Mouse (Mus musculus): ENCODE results near the gene Cxcl3. TPM values are rescaled to one million over a fixed set of nuclear protein-coding genes. Genes with fewer than 3 reads are reported as not detected.

The Cxcl3 gene
- polyA plus RNA-seq (2012; rRNA removed), result not detected in 2 replicates

DNA sequence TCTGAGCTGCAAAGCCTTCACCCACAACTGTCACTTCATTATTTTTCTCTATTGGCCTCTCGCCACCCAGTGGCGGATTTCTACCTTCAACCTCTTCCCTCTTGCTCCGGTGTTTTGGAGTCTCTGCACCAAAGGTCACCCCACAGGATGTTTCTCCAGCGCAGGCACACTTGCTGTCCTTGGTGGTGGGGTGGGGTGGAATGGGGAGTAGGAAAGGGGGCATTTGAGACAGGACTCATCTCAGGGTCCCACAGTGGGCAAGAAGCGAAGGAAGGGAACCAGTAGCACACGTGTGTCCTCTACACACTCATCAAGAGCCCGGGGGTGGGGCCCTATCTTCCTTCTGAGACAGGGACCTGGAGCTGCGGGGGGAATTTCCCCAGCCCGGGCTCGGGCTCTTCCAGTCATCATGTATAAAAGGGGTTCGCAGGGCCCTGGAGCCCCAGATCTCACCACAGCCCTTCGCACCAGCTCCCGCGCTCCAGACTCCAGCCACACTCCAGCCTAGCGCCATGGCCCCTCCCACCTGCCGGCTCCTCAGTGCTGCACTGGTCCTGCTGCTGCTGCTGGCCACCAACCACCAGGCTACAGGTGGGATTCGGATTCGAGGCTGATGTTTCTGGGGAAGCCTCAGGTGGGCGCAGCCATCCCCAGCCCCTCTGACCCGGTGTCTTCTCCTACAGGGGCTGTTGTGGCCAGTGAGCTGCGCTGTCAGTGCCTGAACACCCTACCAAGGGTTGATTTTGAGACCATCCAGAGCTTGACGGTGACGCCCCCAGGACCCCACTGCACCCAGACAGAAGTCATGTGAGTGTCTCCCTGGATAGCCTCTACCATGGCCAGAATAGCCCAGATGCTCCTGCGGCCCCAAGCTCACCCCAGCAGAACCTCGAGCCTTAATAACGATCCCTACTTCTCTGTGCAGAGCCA is at the start of gene Cxcl3:
TSS of gene Cxcl3 (plus strand) at position 445 of the 930 bp plus-strand sequence.
- peak in 1 of 2 experiments; percentile 9 for DNase-seq (ENCODE audit: extremely low spot score in 1 of 2, low spot score in 1 of 2)

DNA sequence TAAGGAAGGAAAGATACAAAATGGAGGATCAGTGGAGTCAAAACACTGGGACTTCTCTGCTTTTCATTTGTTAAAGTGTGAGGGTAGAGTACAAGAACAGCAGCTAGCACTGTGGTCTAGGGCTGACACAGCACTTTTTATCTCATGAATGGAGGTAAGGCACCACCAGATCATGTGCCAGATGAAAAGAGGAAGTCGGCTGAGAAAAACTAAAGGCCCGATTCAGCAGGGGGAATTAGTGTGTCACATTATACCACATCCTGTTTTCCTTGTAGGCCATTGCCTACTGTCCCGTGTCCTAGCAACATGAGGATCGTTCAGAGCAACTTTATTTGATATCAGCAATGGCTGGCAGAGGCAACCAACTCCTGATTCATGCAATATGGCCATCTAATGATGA is 43.9 kb upstream of the Cxcl3 start:
- DNase-seq (ENCODE audit: extremely low spot score in 1 of 2, low spot score in 1 of 2), result no peak

DNA sequence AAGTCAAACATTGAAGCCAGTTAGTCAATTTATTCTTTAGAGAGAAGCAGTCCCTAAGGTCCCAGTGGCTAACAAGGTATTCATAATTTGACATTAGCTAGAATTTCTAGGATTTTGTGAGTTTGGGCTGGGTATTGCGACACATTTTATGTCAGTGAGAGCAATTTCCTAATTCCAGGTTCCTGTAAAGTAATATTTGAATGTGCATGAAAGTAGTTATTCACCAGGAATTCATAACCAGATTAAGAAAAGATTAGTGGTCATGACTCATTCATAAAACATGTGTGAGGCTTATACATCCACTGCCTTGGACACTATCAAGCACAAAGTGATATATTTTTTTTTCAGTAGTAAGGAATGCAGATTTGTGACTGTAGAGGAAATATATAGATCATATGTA is 32.0 kb upstream of the Cxcl3 start:
- no peak for DNase-seq (ENCODE audit: extremely low spot score in 1 of 2, low spot score in 1 of 2)

DNA sequence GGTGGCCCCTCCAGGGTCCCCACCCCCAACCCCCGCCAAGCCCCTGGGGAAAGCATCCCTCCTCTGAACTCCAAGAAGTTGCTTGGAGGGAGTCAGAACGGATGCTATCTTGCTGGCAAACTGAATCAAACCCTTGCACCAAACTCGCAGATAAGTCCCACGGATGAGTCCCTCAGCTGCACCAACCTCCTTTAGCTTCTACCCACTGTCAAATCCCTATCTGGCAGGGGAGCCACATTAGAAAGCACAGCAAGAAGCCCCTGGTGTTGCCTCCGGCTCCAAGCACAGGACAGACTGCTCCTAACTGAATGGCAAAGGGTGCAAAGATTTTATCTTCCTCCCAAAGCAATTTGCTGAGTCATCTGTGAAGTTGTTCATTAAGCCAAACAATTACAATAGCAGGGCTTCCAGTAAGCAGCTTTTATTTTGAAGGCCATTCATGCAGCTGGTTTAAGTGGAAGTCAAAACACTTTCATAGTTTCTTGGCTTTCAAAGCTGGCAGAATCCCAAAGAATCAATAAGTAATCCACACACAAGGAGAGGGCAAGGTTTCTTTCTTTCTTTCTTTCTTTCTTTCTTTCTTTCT is 27.8 kb upstream of the Cxcl3 start:
- no peak for DNase-seq (ENCODE audit: extremely low spot score in 1 of 2, low spot score in 1 of 2)

DNA sequence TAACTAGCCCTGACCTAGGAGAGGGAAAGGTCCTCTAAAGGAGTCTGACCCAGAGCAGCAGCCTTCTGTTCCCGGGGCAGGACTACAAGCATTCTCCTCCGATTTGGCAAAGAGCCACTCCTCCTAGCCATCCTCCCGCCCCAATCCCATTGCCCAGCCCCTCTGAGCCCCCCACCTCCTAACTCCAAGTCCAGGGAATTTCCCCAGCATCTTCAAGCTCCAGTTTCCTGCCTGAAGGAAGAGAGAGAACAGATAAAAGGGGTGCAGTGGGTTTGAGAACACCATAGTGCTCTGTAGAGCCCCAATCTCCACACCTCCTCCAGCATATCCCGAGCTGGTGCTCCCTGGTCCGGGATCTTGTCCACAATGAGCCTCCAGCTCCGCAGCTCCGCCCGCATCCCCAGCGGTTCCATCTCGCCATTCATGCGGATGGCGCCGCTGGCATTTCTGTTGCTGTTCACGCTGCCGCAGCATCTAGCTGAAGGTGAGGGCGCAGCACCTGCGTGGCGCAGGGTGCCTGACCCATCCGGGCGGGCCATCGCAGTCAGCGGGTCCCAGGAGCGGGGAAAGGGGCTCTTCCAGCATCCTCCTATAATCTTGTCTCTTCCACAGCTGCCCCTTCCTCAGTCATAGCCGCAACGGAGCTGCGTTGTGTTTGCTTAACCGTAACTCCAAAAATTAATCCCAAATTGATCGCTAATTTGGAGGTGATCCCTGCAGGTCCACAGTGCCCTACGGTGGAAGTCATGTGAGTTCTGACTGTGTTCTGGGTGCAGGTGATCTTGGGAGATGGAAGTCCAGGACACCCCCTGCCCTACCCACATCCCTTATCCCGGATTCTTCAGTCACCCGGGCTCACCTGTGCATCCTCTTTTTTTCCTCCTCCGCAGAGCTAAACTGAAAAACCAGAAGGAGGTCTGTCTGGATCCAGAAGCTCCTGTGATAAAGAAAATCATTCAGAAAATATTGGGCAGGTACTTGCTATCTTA is 26.5 kb upstream of the Cxcl3 start, which contains the start of gene Cxcl5:
TSS of gene Cxcl5 (plus strand) at position 284 of the 989 bp plus-strand sequence.
- DNase-seq (ENCODE audit: extremely low spot score in 1 of 2, low spot score in 1 of 2), result peak in 1 of 2 experiments; percentile 28

DNA sequence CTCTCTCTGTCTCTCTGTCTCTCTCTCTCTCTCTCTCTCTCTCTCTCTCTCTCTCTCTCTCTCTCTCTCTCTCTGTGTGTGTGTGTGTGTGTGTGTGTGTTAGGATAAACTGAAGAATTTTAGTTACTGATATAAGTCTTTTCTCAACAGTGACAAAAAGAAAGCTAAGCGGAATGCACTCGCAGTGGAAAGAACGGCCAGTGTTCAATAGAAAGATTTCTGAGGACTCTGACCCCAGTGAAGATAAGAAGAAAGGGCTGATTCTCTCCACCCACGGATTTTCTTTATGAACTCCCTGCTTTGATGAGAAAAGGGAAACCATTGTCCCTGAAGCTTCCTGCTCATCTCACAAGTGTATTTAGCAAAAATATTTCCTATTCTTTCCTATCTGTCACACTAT is 25.6 kb upstream of the Cxcl3 start:
- DNase-seq (ENCODE audit: extremely low spot score in 1 of 2, low spot score in 1 of 2), result no peak

DNA sequence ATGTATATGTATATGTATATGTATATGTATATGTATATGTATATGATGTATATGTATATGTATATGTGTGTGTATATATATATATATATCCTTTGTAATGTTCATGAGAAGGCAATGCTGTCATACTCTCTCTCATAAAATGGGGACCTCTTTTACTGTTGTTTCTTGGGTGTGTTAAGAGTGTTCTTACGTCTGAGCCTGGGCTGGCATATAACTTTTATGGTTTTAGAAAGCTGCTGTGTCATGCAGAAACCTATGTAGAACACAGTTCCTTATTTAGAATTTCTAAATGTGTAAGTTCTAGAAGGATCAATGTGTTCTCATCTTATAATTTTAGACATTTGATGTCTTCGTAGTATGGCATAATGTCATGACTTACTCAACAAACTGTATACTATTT is 25.1 kb upstream of the Cxcl3 start:
- no peak for DNase-seq (ENCODE audit: extremely low spot score in 1 of 2, low spot score in 1 of 2)

DNA sequence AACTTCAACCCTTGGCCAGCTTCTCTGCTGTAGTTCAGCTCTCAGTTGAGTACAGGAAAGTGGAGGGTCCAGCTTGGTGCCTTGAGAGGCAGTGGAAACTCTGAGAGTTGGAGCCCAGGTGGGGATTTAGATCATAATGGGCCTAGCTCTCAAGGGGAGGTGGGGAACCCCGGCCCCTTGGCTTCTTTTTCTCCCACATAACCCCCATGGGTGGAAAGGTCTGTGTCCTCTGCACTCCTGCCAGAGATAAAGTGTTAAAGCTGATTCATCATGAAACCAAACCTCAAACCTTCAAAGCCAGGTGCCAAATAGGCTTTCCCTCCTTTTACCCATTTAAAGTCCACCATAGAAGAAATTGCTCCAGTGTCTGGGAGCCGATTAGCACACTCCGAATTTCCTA is 24.1 kb upstream of the Cxcl3 start:
- no peak for DNase-seq (ENCODE audit: extremely low spot score in 1 of 2, low spot score in 1 of 2)

DNA sequence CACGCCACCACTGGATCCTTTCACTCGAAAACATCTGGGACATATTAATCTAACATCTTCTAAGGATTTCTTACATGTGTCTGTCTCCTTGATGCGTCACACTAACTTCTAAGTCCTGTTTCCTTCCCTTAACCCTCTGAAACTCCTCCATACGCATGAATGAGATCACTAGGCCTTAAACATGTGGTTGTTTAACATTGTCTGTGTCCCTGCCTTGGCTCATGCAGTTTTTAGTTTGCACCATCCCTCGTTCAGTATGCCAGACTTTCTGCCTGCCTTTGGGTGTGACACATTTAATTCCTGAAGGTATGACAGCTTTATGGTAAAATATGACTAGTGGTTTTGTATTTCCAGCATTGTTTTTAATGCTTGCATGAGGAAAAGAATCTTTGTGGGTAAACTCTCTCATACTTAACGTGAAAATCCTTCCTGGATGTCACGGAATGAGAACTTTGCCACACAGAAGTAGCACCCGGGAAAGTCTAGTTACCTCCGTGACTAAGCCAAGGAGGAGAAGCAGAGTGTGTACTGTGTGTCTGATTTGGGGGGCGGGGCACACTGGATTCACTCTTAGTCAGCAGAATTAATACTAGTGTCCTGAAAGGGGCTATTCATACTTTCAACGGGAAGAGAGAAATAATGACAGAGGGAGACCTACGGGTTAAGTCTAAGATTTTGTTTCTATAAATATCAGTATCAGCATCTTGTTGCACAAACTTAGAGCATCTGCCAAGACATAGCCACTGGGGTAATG is 21.8 kb upstream of the Cxcl3 start:
- no peak for DNase-seq (ENCODE audit: extremely low spot score in 1 of 2, low spot score in 1 of 2)

DNA sequence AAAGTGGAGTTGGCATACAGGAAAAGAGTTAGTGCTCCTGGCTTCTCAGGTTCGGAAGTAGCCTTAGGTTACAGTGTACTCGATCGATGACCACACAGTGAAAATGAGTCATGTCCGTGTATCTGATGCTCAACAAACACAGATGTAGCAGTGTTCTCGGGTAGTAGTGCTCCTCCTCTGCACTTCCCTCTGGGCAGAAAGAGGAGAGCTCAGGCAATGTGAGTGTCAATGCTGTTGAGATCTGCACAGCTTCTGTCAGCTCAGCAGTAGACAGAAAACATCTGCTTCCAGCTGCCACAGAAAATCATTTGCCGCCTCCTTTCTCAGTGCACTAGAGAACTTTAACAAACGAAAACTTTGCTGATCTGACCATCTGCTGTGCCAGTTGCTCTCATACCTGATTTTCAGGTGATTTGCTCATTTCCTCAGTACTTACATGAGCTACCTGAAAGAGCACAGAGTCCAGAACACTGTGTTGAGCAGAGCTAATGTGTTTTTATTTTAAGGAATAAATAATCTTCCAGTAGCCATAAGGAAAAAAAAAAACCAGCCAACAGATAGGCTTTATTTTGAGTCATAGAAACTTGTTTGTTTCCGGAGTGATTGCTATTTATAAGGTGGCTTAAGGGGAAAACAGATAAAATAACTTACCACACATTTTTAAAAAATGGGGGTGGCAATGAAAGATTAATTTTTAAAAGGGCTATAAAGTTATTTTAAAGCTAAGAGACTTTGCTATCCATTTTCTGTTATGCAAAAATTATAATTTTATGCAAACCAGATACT is 19.9 kb upstream of the Cxcl3 start:
- no peak for DNase-seq (ENCODE audit: extremely low spot score in 1 of 2, low spot score in 1 of 2)

DNA sequence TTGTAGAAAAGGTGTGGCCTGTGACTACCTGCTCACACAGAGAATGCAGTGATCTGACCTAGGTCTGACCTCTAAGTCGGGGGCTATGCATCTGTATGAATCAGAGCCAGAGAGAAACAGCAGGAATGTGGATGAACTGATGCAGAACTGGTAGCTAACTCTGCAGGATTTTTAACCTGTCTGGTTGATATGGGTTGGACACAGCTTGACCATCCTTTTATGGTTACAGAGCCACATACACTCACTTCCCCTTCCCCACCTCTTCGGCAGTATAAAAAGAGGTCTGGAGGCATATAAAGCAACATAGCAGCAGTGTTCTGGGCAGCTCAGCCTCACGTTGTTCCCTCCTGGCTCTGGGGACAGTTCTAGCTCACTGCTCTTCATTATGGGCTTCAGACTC is 17.7 kb upstream of the Cxcl3 start, which contains the start of gene Ppbp:
TSS of gene Ppbp (plus strand) at position 301 of the 400 bp plus-strand sequence.
- DNase-seq (ENCODE audit: extremely low spot score in 1 of 2, low spot score in 1 of 2), result no peak

DNA sequence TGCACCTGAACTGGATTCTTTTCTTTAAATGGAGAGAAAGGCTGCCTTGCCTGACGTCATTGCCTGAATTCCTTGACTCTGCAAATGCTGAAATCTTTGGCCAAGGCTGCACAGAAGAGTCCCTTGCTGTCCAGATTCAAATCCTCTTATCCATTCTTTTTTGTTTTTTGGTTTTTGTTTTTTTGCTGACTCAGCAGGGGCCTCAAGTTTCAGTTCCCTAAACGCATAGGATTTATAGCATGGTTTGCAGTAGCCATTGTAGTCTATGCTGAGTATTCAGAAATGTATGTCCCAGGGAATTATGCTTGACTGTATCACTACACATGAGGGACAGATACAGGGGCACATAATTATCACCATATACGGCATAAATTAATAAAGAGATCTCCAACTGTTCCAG is 14.5 kb upstream of the Cxcl3 start:
- no peak for DNase-seq (ENCODE audit: extremely low spot score in 1 of 2, low spot score in 1 of 2)

DNA sequence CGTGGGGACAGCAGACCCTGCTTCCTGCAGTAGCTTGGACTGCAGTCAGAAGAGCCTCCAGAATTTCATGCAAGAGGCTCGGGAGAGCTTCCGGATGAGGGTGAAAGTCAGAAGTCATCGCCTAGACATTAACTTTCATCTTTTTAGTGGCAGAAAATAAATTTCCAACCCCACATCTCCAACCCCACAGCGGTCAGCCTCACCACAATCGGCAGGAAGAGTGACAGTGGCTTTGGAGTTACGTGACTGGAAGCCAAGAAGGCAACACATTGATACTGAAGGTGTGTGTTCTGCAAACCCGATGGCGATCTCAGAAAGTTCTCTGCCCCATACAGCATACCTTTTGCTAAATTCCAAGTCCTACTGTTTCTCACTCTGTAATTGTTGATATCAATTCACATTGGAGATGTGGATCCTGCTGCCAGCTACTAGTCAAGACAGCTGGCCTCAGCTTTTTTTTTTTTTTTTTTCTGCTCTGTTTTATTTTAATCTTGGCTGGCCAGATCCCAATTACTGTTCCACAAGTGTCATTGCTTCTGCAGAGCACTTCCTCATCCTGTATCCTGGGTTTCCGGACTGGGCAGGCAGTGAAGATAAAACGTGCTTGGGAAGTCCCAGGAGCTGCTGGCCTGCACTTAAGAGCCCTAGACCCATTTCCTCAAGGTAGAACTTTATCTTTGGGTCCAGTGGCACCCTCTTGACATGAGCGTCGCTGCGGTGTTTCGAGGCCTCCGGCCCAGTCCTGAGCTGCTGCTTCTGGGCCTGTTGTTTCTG is 13.8 kb upstream of the Cxcl3 start, which contains the start of gene Pf4:
TSS of gene Pf4 (plus strand) at position 556 of the 774 bp plus-strand sequence.
- no peak for DNase-seq (ENCODE audit: extremely low spot score in 1 of 2, low spot score in 1 of 2)

DNA sequence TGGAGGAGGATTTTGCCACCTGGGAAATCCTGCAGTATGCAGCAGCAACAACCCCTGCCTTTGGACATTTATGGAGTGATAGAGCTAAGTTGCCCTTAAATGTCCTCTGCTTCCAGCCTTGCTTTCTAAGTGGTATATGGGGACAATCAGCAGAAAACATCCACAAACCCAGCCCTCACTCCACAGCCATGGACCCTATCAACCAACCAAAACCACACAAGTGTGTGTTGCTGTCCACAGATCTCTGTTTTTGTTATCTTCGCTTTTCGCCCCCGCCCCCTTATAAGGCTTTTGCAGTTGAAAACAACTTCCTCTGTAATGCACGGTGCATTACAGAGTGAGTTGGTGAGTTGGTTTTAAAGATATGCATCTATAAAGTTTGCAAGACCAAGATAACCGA is 10.3 kb upstream of the Cxcl3 start:
- DNase-seq (ENCODE audit: extremely low spot score in 1 of 2, low spot score in 1 of 2), result no peak

DNA sequence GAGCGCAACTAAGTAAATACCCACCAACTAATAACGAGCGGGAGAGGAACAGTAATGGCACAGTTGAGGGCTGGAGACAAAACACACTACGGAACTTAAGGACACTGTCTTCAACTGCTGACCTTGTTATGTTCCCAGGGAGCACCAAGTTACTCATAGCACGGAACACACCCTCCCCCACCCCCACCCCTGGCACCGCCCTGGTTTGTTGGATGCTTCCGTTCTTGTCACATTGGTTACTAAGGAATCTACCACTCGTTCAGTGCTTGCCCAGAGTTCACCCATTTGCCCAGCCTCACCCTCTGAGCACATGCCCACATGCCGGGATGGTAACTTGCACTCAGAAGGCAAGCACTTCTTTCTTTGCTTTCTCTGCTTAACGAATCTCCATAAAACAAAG is 8.3 kb upstream of the Cxcl3 start:
- no peak for DNase-seq (ENCODE audit: extremely low spot score in 1 of 2, low spot score in 1 of 2)

DNA sequence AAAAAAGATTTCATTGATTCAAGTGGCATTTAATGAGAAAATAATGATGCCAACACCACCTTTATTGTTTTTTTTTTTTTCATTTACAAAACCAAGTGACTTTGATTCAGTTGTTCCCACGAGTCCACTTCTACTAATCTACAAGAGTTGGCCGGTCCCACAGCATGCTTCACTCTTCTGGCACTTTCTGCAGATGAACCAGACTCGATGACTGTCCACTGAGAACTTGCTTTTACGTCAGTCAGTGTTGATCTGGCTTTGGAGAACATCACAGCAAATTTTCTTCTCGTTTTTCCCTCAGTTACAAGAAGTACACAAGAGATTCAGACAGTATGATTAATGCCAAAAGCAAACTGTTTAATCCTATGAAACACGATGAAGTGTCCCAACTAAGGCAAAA is 7.0 kb upstream of the Cxcl3 start:
- DNase-seq (ENCODE audit: extremely low spot score in 1 of 2, low spot score in 1 of 2), result no peak

DNA sequence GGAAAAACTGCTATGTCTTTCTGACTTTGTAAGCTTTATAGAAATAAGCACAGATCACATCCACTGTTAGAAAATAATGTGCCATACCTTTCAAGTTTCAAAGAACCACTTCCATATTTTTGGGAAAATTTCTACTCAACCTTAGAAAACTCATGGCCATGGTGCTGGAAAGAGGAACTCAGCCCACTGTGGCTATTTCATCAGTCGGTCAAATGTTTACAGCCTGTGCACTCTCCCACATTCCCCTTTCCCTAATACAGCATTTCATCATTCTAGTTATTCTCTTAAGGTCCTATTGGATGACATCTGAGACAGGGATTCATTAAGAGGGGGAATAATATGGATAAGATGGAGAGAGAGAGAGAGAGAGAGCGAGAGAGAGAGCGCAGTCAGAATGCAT is 2.2 kb upstream of the Cxcl3 start:
- DNase-seq (ENCODE audit: extremely low spot score in 1 of 2, low spot score in 1 of 2), result no peak

DNA sequence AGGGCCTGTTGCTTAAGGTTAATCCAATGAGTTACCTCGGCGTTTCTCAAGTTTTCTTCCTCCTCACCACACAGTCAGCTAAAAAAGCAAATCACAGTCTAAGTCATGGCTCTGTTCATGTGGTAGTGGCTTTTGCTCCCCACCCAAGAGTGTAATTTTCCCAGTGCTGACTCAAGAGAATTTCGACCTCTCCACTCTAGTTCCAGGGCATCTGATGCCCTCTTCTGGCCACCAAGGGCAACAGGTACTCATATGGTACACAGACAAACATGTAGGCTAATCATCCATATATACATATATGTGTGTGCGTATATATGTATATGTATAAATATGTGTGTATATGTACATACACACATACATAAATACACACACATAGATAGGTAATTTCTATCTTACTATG is 2.2 kb downstream of the Cxcl3 start:
- no peak for DNase-seq (ENCODE audit: extremely low spot score in 1 of 2, low spot score in 1 of 2)
